Mouse (Mus musculus): Measurements from ENCODE around the gene Eml4. TPM values are rescaled to one million over a fixed set of nuclear protein-coding genes. Genes with fewer than 3 reads are reported as not detected.

The Eml4 gene
- total and polyA plus RNA-seq, 3 experiments: 3.0 to 4.5 (median 3.8) TPM

DNA sequence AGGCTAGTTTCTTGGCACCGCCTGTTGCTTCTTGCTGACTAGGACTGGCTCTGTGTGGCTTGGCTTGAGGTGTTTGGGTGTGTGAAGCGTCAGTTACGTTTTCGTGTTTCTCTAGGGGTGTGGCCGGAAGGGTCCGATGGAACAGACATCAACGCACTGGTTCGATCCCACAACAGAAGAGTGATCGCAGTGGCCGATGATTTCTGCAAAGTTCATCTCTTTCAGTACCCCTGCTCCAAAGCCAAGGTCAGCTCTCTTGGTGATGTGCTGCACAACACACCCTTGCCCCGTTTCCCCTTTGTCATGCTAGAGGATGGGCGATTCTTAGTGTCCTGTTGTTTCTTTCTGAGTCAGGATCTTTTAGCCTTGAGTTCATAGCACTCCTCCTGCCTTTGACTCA, 126.4 kb downstream of the Eml4 start:
- WGBS: 94% methylated on average over 12 of the region's 12 CpGs
- Histone ChIP-seq H3K9ac (ENCODE audit: low read depth, low read length) (no peak overlapping the region), H3K4me3 (no peak overlapping the region), H3K27ac (no peak overlapping the region), H3K27me3 (ENCODE audit: control insufficient read depth, insufficient read depth, low read length) (no peaks in the 10 kb centered on the region), H3K79me2 (replicated peaks; ENCODE audit: control insufficient read depth, insufficient read depth, low read length) (no peaks in the 10 kb centered on the region), H3K4me1 (ENCODE audit: control insufficient read depth, insufficient read depth, low read length) (no peaks in the 10 kb centered on the region), H3K36me3 (ENCODE audit: control insufficient read depth, insufficient read depth, low read length) (no peaks in the 10 kb centered on the region)
- no peak for DNase-seq
- no peak for TF ChIP-seq POLR2A (IDR thresholded peaks at IDR 0.05; ENCODE audit: insufficient read depth, low read depth, low read length)
- no peak for TF ChIP-seq CTCF (IDR thresholded peaks at IDR 0.05)
- TF ChIP-seq EP300 (IDR thresholded peaks at IDR 0.05; ENCODE audit: insufficient read depth, low read depth, low read length): no peak
- intact Hi-C loops (cut with DNase I): no loop called here

DNA sequence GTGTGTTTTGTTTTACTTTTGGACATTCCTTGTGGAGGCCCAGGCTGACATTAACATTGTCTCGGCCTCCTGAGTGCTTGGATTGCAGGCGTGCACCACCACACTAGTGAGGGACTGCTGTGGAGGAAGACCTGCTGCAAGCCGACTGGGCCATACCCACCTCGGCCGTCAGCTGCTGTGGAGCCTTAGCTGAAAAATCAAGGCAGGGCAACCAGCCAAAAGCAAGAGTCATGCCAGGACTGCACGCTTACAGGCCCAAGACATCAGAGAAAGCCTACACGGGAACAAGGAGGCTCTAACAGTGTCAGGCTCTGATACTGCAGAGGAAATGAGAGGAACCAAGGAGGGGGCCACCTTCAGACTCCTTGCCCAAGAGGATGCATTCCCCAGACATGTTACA, 130.8 kb downstream of the Eml4 start:
- WGBS: 71% methylated on average over 7 of the region's 7 CpGs
- intact Hi-C loops (cut with DNase I): no loop called here
- Histone ChIP-seq H3K36me3 (ENCODE audit: control insufficient read depth, insufficient read depth, low read length) (no peaks in the 10 kb centered on the region), H3K4me3 (no peak overlapping the region), H3K79me2 (replicated peaks; ENCODE audit: control insufficient read depth, insufficient read depth, low read length) (no peaks in the 10 kb centered on the region), H3K4me1 (ENCODE audit: control insufficient read depth, insufficient read depth, low read length) (no peaks in the 10 kb centered on the region), H3K27me3 (ENCODE audit: control insufficient read depth, insufficient read depth, low read length) (no peaks in the 10 kb centered on the region), H3K9ac (ENCODE audit: low read depth, low read length) (no peak overlapping the region), H3K27ac (no peak overlapping the region)
- DNase-seq: no peak
- TF ChIP-seq POLR2A (IDR thresholded peaks at IDR 0.05; ENCODE audit: insufficient read depth, low read depth, low read length): no peak
- TF ChIP-seq EP300 (IDR thresholded peaks at IDR 0.05; ENCODE audit: insufficient read depth, low read depth, low read length): no peak
- TF ChIP-seq CTCF (IDR thresholded peaks at IDR 0.05): no peak

- 95% methylated on average over 7 of the region's 7 CpGs for WGBS
- intact Hi-C loops (cut with DNase I): no loop called here
- Histone ChIP-seq H3K36me3 (ENCODE audit: control insufficient read depth, insufficient read depth, low read length) (no peaks in the 10 kb centered on the region), H3K27me3 (ENCODE audit: control insufficient read depth, insufficient read depth, low read length) (no peaks in the 10 kb centered on the region), H3K27ac (no peak overlapping the region), H3K9ac (ENCODE audit: low read depth, low read length) (no peak overlapping the region), H3K4me1 (ENCODE audit: control insufficient read depth, insufficient read depth, low read length) (no peaks in the 10 kb centered on the region), H3K79me2 (replicated peaks; ENCODE audit: control insufficient read depth, insufficient read depth, low read length) (no peaks in the 10 kb centered on the region), H3K4me3 (no peak overlapping the region)
- TF ChIP-seq EP300 (IDR thresholded peaks at IDR 0.05; ENCODE audit: insufficient read depth, low read depth, low read length) (no peak), CTCF (IDR thresholded peaks at IDR 0.05) (no peak), POLR2A (IDR thresholded peaks at IDR 0.05; ENCODE audit: insufficient read depth, low read depth, low read length) (no peak)
- no peak for DNase-seq
These were observed 132.2 kb downstream of the Eml4 start for GRCm38 (mm10) chr17:83482817-83483536.

GRCm38 (mm10) chr17:83483784-83484183, 133.1 kb downstream of the Eml4 start:
- Histone ChIP-seq H3K9ac (ENCODE audit: low read depth, low read length) (no peak overlapping the region), H3K27me3 (ENCODE audit: control insufficient read depth, insufficient read depth, low read length) (no peaks in the 10 kb centered on the region), H3K4me1 (ENCODE audit: control insufficient read depth, insufficient read depth, low read length) (no peaks in the 10 kb centered on the region), H3K79me2 (replicated peaks; ENCODE audit: control insufficient read depth, insufficient read depth, low read length) (no peaks in the 10 kb centered on the region), H3K36me3 (ENCODE audit: control insufficient read depth, insufficient read depth, low read length) (no peaks in the 10 kb centered on the region), H3K27ac (no peak overlapping the region), H3K4me3 (no peak overlapping the region)
- TF ChIP-seq POLR2A (IDR thresholded peaks at IDR 0.05; ENCODE audit: insufficient read depth, low read depth, low read length): no peak
- TF ChIP-seq EP300 (IDR thresholded peaks at IDR 0.05; ENCODE audit: insufficient read depth, low read depth, low read length): no peak
- TF ChIP-seq CTCF (IDR thresholded peaks at IDR 0.05): no peak
- WGBS: 83% methylated on average over 2 of the region's 2 CpGs
- intact Hi-C loops (cut with DNase I): no loop called here
- DNase-seq: no peak

DNA sequence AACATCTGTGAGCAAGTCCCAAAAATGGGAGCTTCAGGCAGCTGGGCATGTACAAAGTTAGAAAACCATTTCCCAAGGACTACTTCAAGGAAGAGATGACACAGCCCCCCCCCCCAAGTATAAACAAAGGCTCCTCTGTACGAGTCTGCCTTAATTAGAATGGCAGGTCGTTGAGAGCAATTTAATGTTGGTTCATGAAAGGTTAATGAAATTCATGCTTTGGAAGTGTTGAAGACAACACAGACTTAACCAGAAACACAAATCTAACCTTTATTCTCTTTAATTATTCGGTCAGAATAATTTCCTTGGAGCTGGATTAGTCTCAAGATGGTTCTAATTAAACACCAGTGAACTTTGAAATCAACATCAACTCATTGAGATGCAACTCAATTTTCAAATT, 137.0 kb downstream of the Eml4 start:
- 86% methylated on average over 3 of the region's 3 CpGs for WGBS
- DNase-seq: no peak
- no peaks in the 10 kb centered on the region for H3K27me3 ChIP-seq (ENCODE audit: control insufficient read depth, insufficient read depth, low read length)
- H3K9ac ChIP-seq (ENCODE audit: low read depth, low read length): no peak overlapping the region
- intact Hi-C loops (cut with DNase I): no loop called here
- no peak overlapping the region for H3K4me3 ChIP-seq
- no peaks in the 10 kb centered on the region for H3K36me3 ChIP-seq (ENCODE audit: control insufficient read depth, insufficient read depth, low read length)
- no peaks in the 10 kb centered on the region for H3K4me1 ChIP-seq (ENCODE audit: control insufficient read depth, insufficient read depth, low read length)
- TF ChIP-seq EP300 (IDR thresholded peaks at IDR 0.05; ENCODE audit: insufficient read depth, low read depth, low read length): no peak
- no peak for TF ChIP-seq CTCF (IDR thresholded peaks at IDR 0.05)
- no peak for TF ChIP-seq POLR2A (IDR thresholded peaks at IDR 0.05; ENCODE audit: insufficient read depth, low read depth, low read length)
- H3K27ac ChIP-seq: no peak overlapping the region
- no peaks in the 10 kb centered on the region for H3K79me2 ChIP-seq (replicated peaks; ENCODE audit: control insufficient read depth, insufficient read depth, low read length)

GRCm38 (mm10) chr17:83498889-83499288, 148.2 kb downstream of the Eml4 start:
- peaks cover 3% of the 10 kb centered on the region; the same call in 1 of the 2 replicates for H3K36me3 ChIP-seq (ENCODE audit: control insufficient read depth, insufficient read depth, low read length)
- H3K27ac ChIP-seq: no peak overlapping the region
- H3K4me1 ChIP-seq (ENCODE audit: control insufficient read depth, insufficient read depth, low read length): no peaks in the 10 kb centered on the region
- no peak for DNase-seq
- intact Hi-C loops (cut with DNase I): no loop called here
- no peak overlapping the region for H3K9ac ChIP-seq (ENCODE audit: low read depth, low read length)
- H3K4me3 ChIP-seq: no peak overlapping the region
- no peak for TF ChIP-seq POLR2A (IDR thresholded peaks at IDR 0.05; ENCODE audit: insufficient read depth, low read depth, low read length)
- TF ChIP-seq CTCF (IDR thresholded peaks at IDR 0.05): no peak
- TF ChIP-seq EP300 (IDR thresholded peaks at IDR 0.05; ENCODE audit: insufficient read depth, low read depth, low read length): no peak
- H3K79me2 ChIP-seq (replicated peaks; ENCODE audit: control insufficient read depth, insufficient read depth, low read length): no peaks in the 10 kb centered on the region
- WGBS: 99% methylated on average over 5 of the region's 5 CpGs
- no peaks in the 10 kb centered on the region for H3K27me3 ChIP-seq (ENCODE audit: control insufficient read depth, insufficient read depth, low read length)
